Mouse (Mus musculus) heart, embryonic 10.5 days (tissue): Measurements from ENCODE around the gene Col16a1. TPM values are rescaled to one million over a fixed set of nuclear protein-coding genes. Genes with fewer than 3 reads are reported as not detected.

Experiments used
- DNase-seq: peaks from one replicate; pipeline ENCODE4 v3.0.0-alpha.2; 2017; ENCODE audit warnings: low spot score
- H3K27ac ChIP-seq: fragments of 300-500 bp; sonication (generic); 2 replicates; pipeline ENCODE4 v1.5.1; 2016; ENCODE audit warnings: mild to moderate bottlenecking
- H3K27me3 ChIP-seq: fragments of 300-500 bp; sonication (generic); 2 replicates; pipeline ENCODE4 v1.6.1; 2016; ENCODE audit warnings: mild to moderate bottlenecking; ENCODE audit not compliant: poor library complexity, insufficient read depth, severe bottlenecking
- H3K36me3 ChIP-seq: fragments of 300-500 bp; sonication (generic); 2 replicates; pipeline ENCODE4 v1.6.1; 2016; ENCODE audit warnings: mild to moderate bottlenecking, moderate library complexity
- H3K4me1 ChIP-seq: fragments of 300-500 bp; sonication (generic); 2 replicates; pipeline ENCODE4 v1.6.1; 2016; ENCODE audit warnings: mild to moderate bottlenecking
- H3K4me3 ChIP-seq: fragments of 300-500 bp; sonication (generic); 2 replicates; pipeline ENCODE4 v1.5.1; 2016; ENCODE audit warnings: mild to moderate bottlenecking, moderate library complexity
- H3K9me3 ChIP-seq: fragments of 300-500 bp; sonication (generic); 2 replicates; pipeline ENCODE4 v1.6.1; 2016; ENCODE audit warnings: mild to moderate bottlenecking, moderate library complexity
- WGBS: fragments of 180-500 bp; shearing (Covaris S2); methylation state at CpG from one replicate; pipeline ENCODE4 v1.1.7; 2016; 5-methylcytosine and 5-hydroxymethylcytosine counted together
- polyA plus RNA-seq: library from polyadenylated mRNA; unstranded; fragments of >200 nt; fragmentation: Nextera tagmentation; extraction: Ambion mirVana; gene quantifications from 2 replicates; pipeline ENCODE4 v1.2.1, GENCODE M21; 2016

The Col16a1 gene
- polyA plus RNA-seq, 1 experiment from 2014 or later: 11.0 TPM

- WGBS: 66% methylated on average over 5 of the region's 5 CpGs
- H3K27ac ChIP-seq: no peak overlapping the region
Observed at GRCm38 (mm10) chr4:130128907-130129306, 81.3 kb downstream of the Col16a1 start.

GRCm38 (mm10) chr4:130130082-130130481 is 82.4 kb downstream of the Col16a1 start:
- Histone ChIP-seq H3K36me3 (peaks cover 31% of the 10 kb centered on the region), H3K4me1 (peaks cover 44% of the 10 kb centered on the region), H3K4me3 (no peak overlapping the region), H3K9me3 (no peaks in the 10 kb centered on the region), H3K27me3 (peaks cover 28% of the 10 kb centered on the region), H3K27ac (no peak overlapping the region)
- 87% methylated on average over 10 of the region's 10 CpGs for WGBS
- DNase-seq: no peak

More at GRCm38 (mm10) chr4:130128907-130129306, 81.3 kb downstream of the Col16a1 start:
- no peaks in the 10 kb centered on the region for H3K9me3 ChIP-seq
- H3K27me3 ChIP-seq: peaks cover 25% of the 10 kb centered on the region
- no peak overlapping the region for H3K4me3 ChIP-seq
- no peak for DNase-seq
- H3K36me3 ChIP-seq: peaks cover 43% of the 10 kb centered on the region
- H3K4me1 ChIP-seq: peaks cover 40% of the 10 kb centered on the region

- DNase-seq: no peak
Observed at GRCm38 (mm10) chr4:130130641-130131350, 83.2 kb downstream of the Col16a1 start.

GRCm38 (mm10) chr4:130131448-130132105 is 83.9 kb downstream of the Col16a1 start:
- WGBS: 82% methylated on average over 7 of the region's 7 CpGs
- H3K36me3 ChIP-seq: peaks cover 16% of the 10 kb centered on the region

More at GRCm38 (mm10) chr4:130130641-130131350, 83.2 kb downstream of the Col16a1 start:
- peaks cover 35% of the 10 kb centered on the region for H3K27me3 ChIP-seq
- no peak overlapping the region for H3K27ac ChIP-seq
- 59% methylated on average over 13 of the region's 13 CpGs for WGBS
- no peaks in the 10 kb centered on the region for H3K9me3 ChIP-seq
- H3K4me3 ChIP-seq: no peak overlapping the region
- peaks cover 51% of the 10 kb centered on the region for H3K4me1 ChIP-seq
- H3K36me3 ChIP-seq: peaks cover 24% of the 10 kb centered on the region

GRCm38 (mm10) chr4:130133399-130133798 is 85.8 kb downstream of the Col16a1 start:
- H3K9me3 ChIP-seq: no peaks in the 10 kb centered on the region
- 46% methylated on average over 6 of the region's 6 CpGs for WGBS

More at GRCm38 (mm10) chr4:130131448-130132105, 83.9 kb downstream of the Col16a1 start:
- Histone ChIP-seq H3K27me3 (peaks cover 43% of the 10 kb centered on the region), H3K9me3 (no peaks in the 10 kb centered on the region), H3K4me1 (peaks cover 51% of the 10 kb centered on the region), H3K27ac (no peak overlapping the region), H3K4me3 (no peak overlapping the region)
- no peak for DNase-seq

GRCm38 (mm10) chr4:130138441-130139213 is 91.0 kb downstream of the Col16a1 start:
- Histone ChIP-seq H3K27ac (peak overlapping the region; percentile 45), H3K9me3 (no peaks in the 10 kb centered on the region), H3K27me3 (peaks cover 87% of the 10 kb centered on the region), H3K4me1 (peaks cover 38% of the 10 kb centered on the region), H3K4me3 (peak overlapping the region; percentile 61), H3K36me3 (no peaks in the 10 kb centered on the region)
- WGBS: under 1% methylated on average over 56 of the region's 57 CpGs
- peak; percentile 89 for DNase-seq

More at GRCm38 (mm10) chr4:130133399-130133798, 85.8 kb downstream of the Col16a1 start:
- Histone ChIP-seq H3K27me3 (peaks cover 61% of the 10 kb centered on the region), H3K27ac (no peak overlapping the region), H3K36me3 (no peaks in the 10 kb centered on the region), H3K4me1 (peaks cover 51% of the 10 kb centered on the region), H3K4me3 (no peak overlapping the region)
- DNase-seq: no peak

GRCm38 (mm10) chr4:130139214-130139492 is 91.5 kb downstream of the Col16a1 start, which contains the start of gene Hcrtr1:
Gene Hcrtr1 (minus strand): TSS chr4:130139359.
- WGBS: 0% methylated on average over 14 of the region's 15 CpGs
- Histone ChIP-seq H3K9me3 (no peaks in the 10 kb centered on the region), H3K4me3 (peak within 1 kb of the TSS; percentile 61), H3K27ac (peak within 1 kb of the TSS; percentile 45), H3K4me1 (peaks cover 33% of the 10 kb centered on the region), H3K27me3 (peaks cover 84% of the 10 kb centered on the region), H3K36me3 (no peaks in the 10 kb centered on the region)
- no peak for DNase-seq

- Histone ChIP-seq H3K36me3 (no peaks in the 10 kb centered on the region), H3K27me3 (peaks cover 75% of the 10 kb centered on the region), H3K9me3 (no peaks in the 10 kb centered on the region), H3K4me3 (no peak overlapping the region), H3K4me1 (peaks cover 24% of the 10 kb centered on the region), H3K27ac (no peak overlapping the region)
- no peak for DNase-seq
- WGBS: 53% methylated on average over 9 of the region's 9 CpGs
Observed at GRCm38 (mm10) chr4:130140992-130141402, 93.4 kb downstream of the Col16a1 start.

GRCm38 (mm10) chr4:130141786-130142185 is 94.1 kb downstream of the Col16a1 start:
- peaks cover 72% of the 10 kb centered on the region for H3K27me3 ChIP-seq
- no peaks in the 10 kb centered on the region for H3K9me3 ChIP-seq
- H3K4me3 ChIP-seq: no peak overlapping the region
- no peak overlapping the region for H3K27ac ChIP-seq
- peaks cover 24% of the 10 kb centered on the region for H3K4me1 ChIP-seq
- no peaks in the 10 kb centered on the region for H3K36me3 ChIP-seq
- 60% methylated on average over 3 of the region's 3 CpGs for WGBS
- no peak for DNase-seq

GRCm38 (mm10) chr4:130148405-130148804 is 100.8 kb downstream of the Col16a1 start:
- no peaks in the 10 kb centered on the region for H3K4me1 ChIP-seq
- H3K27me3 ChIP-seq: peaks cover 55% of the 10 kb centered on the region
- H3K9me3 ChIP-seq: no peaks in the 10 kb centered on the region
- no peak overlapping the region for H3K27ac ChIP-seq
- 82% methylated on average over 10 of the region's 10 CpGs for WGBS
- DNase-seq: no peak
- H3K4me3 ChIP-seq: no peak overlapping the region
- no peaks in the 10 kb centered on the region for H3K36me3 ChIP-seq
